Mouse (Mus musculus) adrenal gland, adult 10 weeks (tissue): Measurements from ENCODE around the gene Olfr282. TPM values are rescaled to one million over a fixed set of nuclear protein-coding genes. Genes with fewer than 3 reads are reported as not detected.

Experiments used
- polyA plus RNA-seq: library from polyadenylated mRNA; stranded (reverse); fragments of 350-450 nt; fragmentation: Illumina TruSeq; extraction: RNeasy Lipid Tissue Mini Kit (QIAGEN cat#74804); gene quantifications from one replicate; pipeline ENCODE4 v1.2.3, GENCODE M21; 2014; ENCODE audit warnings: low read depth, low replicate concordance

Gene Olfr282
- polyA plus RNA-seq, result not detected

GRCm38 (mm10) chr15:98430925-98431324 is at the start of gene Olfr282:
TSS of gene Olfr282 (plus strand) at chr15:98431225.

GRCm38 (mm10) chr15:98452288-98452687 is 21.3 kb downstream of the Olfr282 start, which contains the start of gene Olfr281:
TSS of gene Olfr281 (plus strand) at chr15:98452588.

DNA sequence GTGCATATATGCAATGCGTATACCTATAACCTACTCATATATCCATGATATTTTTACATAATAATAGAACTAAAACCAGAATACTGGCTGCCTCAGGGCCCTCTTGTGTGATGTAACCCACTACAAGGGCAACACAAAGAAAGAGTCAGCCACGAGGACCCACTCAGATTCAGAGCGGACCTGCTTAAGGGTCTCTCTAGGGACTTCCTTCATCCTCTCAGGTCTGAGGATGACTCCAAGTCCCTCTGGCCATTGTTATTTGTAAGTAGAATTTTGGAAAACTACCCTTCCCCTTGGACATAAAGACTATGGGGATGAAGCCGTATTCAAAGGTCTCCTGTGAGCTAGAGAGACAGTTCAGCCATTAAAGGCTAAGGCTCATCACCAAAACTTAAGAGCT is 38.6 kb downstream of the Olfr282 start, which contains the start of gene OR5BS1P:
Gene OR5BS1P (plus strand): TSS at position 301 of the 400 bp plus-strand sequence.

GRCm38 (mm10) chr15:98482701-98483100 is 51.7 kb downstream of the Olfr282 start, which contains the start of gene Lalba:
TSS of gene Lalba (minus strand) at chr15:98482721.

Other genes starting within 250 kb of the Olfr282 start
- gene Olfr288, start 235.7 kb upstream of the Olfr282 start, polyA plus RNA-seq, result not detected
- not detected for gene Gm44579, start 210.2 kb upstream of the Olfr282 start, polyA plus RNA-seq
- gene Olfr287, start 210.2 kb upstream of the Olfr282 start, polyA plus RNA-seq, result not detected
- gene Olfr286, start 196.8 kb upstream of the Olfr282 start, polyA plus RNA-seq, result not detected
- not detected for gene H1fnt, start 173.9 kb upstream of the Olfr282 start, polyA plus RNA-seq
- 3.4 TPM for gene Zfp641, start 135.1 kb upstream of the Olfr282 start, polyA plus RNA-seq
- not detected for gene Olfr285, start 113.9 kb upstream of the Olfr282 start, polyA plus RNA-seq
- not detected for gene Olfr284, start 90.2 kb upstream of the Olfr282 start, polyA plus RNA-seq
- not detected for gene Olfr283, start 50.3 kb upstream of the Olfr282 start, polyA plus RNA-seq
- not detected for gene Olfr281, start 21.4 kb downstream of the Olfr282 start, polyA plus RNA-seq
- not detected for gene OR5BS1P, start 38.7 kb downstream of the Olfr282 start, polyA plus RNA-seq
- gene Lalba, start 51.5 kb downstream of the Olfr282 start, polyA plus RNA-seq, result not detected
- gene Olfr279, start 61.2 kb downstream of the Olfr282 start, polyA plus RNA-seq, result not detected
- gene Kansl2, start 103.0 kb downstream of the Olfr282 start, polyA plus RNA-seq, result 76.7 TPM
- 88.9 TPM for gene Ccnt1, start 139.7 kb downstream of the Olfr282 start, polyA plus RNA-seq
- not detected for gene 4930415O20Rik, start 139.8 kb downstream of the Olfr282 start, polyA plus RNA-seq
- gene Adcy6, start 178.9 kb downstream of the Olfr282 start, polyA plus RNA-seq, result 3.9 TPM
- gene Cacnb3, start 199.6 kb downstream of the Olfr282 start, polyA plus RNA-seq, result 0.47 TPM
- gene Ddx23, start 231.7 kb downstream of the Olfr282 start, polyA plus RNA-seq, result 4.0 TPM
- gene Rnd1, start 246.2 kb downstream of the Olfr282 start, polyA plus RNA-seq, result not detected